Mouse (Mus musculus): Measurements from ENCODE around the gene Rilpl1. TPM values are rescaled to one million over a fixed set of nuclear protein-coding genes. Genes with fewer than 3 reads are reported as not detected.
"Not testable (repeated sequence)": the region's sequence is repeated elsewhere in the genome, so short reads cannot be mapped to it uniquely, and the experiment has no call there.

Gene Rilpl1
- polyA plus RNA-seq, 1 experiment from 2014 or later: 25.3 TPM

DNA sequence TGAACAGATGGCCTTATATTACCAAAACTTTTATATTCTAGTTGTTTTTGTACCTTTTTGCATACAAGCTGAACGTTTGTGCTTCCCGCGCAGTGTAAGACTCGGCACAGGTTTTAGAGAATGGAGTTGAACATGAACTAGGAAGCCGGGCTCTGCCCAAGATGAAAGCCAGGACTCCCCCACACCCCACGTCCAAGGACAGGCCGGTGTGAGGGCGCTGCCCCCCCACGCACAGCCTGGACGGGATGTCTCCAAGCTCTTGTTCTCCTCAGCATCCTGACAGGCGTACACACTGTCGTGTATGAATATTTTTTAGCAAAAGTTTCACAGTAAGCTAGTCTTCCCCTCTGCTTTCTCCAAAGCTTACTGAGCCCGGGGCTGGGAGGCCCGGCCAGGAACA, 70.3 kb downstream of the Rilpl1 start:
- H3K27ac ChIP-seq (ENCODE audit: low read depth, low read length); H3K27me3 ChIP-seq (ENCODE audit: control insufficient read depth, insufficient read depth, low read length); H3K4me2 ChIP-seq; ATAC-seq (replicated peaks; ENCODE audit: insufficient number of reproducible peaks, low FRiP score, low TSS enrichment); H3K9me3 ChIP-seq (replicated peaks; ENCODE audit: control insufficient read depth, low read length); H3K4me3 ChIP-seq (ENCODE audit: low read depth, low read length); H3K4me1 ChIP-seq (ENCODE audit: control insufficient read depth, insufficient read depth, low read length); H3K9ac ChIP-seq (ENCODE audit: low read depth, low read length): not testable (repeated sequence)
- 89% methylated on average over 14 of the region's 14 CpGs for WGBS (ENCODE audit: insufficient replicate concordance)
- H3K36me3 ChIP-seq (ENCODE audit: control insufficient read depth, insufficient read depth, low read length): peaks cover 48% of the 10 kb centered on the region

DNA sequence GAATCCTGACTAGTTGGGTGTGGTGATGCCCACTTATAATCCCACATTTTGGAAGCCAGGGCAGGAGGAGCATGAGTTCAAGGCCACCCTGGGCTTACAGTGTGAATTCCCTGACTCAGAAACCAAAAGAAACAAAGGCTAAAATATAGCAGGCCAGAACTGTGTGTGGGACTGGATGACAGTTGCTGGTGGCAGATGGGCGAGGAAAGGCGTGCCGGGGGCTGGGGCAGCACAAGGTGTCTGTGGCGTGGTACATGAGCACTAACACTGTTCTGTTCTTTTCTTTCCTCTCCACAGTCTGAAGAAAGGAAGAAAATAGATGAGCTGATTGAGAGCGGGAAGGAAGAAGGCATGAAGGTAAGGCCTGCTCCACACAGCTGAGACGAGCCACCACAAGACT, 74.4 kb downstream of the Rilpl1 start:
- Histone ChIP-seq H3K27ac (ENCODE audit: low read depth, low read length) (no peak overlapping the region), H3K36me3 (ENCODE audit: control insufficient read depth, insufficient read depth, low read length) (peaks cover 61% of the 10 kb centered on the region), H3K4me2 (no peak overlapping the region), H3K27me3 (ENCODE audit: control insufficient read depth, insufficient read depth, low read length) (no peaks in the 10 kb centered on the region), H3K4me1 (ENCODE audit: control insufficient read depth, insufficient read depth, low read length) (peaks cover 5% of the 10 kb centered on the region; the same call in 1 of the 2 replicates), H3K4me3 (ENCODE audit: low read depth, low read length) (no peak overlapping the region), H3K9ac (ENCODE audit: low read depth, low read length) (no peak overlapping the region), H3K9me3 (replicated peaks; ENCODE audit: control insufficient read depth, low read length) (no peaks in the 10 kb centered on the region)
- no peak for ATAC-seq (replicated peaks; ENCODE audit: insufficient number of reproducible peaks, low FRiP score, low TSS enrichment)
- 91% methylated on average over 6 of the region's 6 CpGs for WGBS (ENCODE audit: insufficient replicate concordance)

- no peak overlapping the region for H3K4me3 ChIP-seq (ENCODE audit: low read depth, low read length)
- H3K4me2 ChIP-seq: no peak overlapping the region
- peaks cover 5% of the 10 kb centered on the region; the same call in 1 of the 2 replicates for H3K4me1 ChIP-seq (ENCODE audit: control insufficient read depth, insufficient read depth, low read length)
- H3K36me3 ChIP-seq (ENCODE audit: control insufficient read depth, insufficient read depth, low read length): peaks cover 63% of the 10 kb centered on the region
- H3K27ac ChIP-seq (ENCODE audit: low read depth, low read length): no peak overlapping the region
- 78% methylated on average over 1 of the region's 1 CpGs for WGBS (ENCODE audit: insufficient replicate concordance)
- H3K9me3 ChIP-seq (replicated peaks; ENCODE audit: control insufficient read depth, low read length): no peaks in the 10 kb centered on the region
- no peaks in the 10 kb centered on the region for H3K27me3 ChIP-seq (ENCODE audit: control insufficient read depth, insufficient read depth, low read length)
- no peak overlapping the region for H3K9ac ChIP-seq (ENCODE audit: low read depth, low read length)
- ATAC-seq (replicated peaks; ENCODE audit: insufficient number of reproducible peaks, low FRiP score, low TSS enrichment): no peak
These were observed 77.1 kb downstream of the Rilpl1 start for GRCm38 (mm10) chr5:124454082-124454419.

GRCm38 (mm10) chr5:124453339-124454081, 77.7 kb downstream of the Rilpl1 start:
- Histone ChIP-seq H3K9ac (ENCODE audit: low read depth, low read length) (no peak overlapping the region), H3K36me3 (ENCODE audit: control insufficient read depth, insufficient read depth, low read length) (peaks cover 65% of the 10 kb centered on the region), H3K27me3 (ENCODE audit: control insufficient read depth, insufficient read depth, low read length) (no peaks in the 10 kb centered on the region), H3K4me3 (ENCODE audit: low read depth, low read length) (no peak overlapping the region), H3K27ac (ENCODE audit: low read depth, low read length) (no peak overlapping the region; the same call in 1 of the 2 replicates), H3K9me3 (replicated peaks; ENCODE audit: control insufficient read depth, low read length) (no peaks in the 10 kb centered on the region), H3K4me2 (no peak overlapping the region), H3K4me1 (ENCODE audit: control insufficient read depth, insufficient read depth, low read length) (peaks cover 6% of the 10 kb centered on the region; the same call in 1 of the 2 replicates)
- ATAC-seq (replicated peaks; ENCODE audit: insufficient number of reproducible peaks, low FRiP score, low TSS enrichment): no peak
- 84% methylated on average over 13 of the region's 13 CpGs for WGBS (ENCODE audit: insufficient replicate concordance)

GRCm38 (mm10) chr5:124452494-124453228, 78.5 kb downstream of the Rilpl1 start:
- Histone ChIP-seq H3K27me3 (ENCODE audit: control insufficient read depth, insufficient read depth, low read length) (no peaks in the 10 kb centered on the region), H3K4me1 (ENCODE audit: control insufficient read depth, insufficient read depth, low read length) (peaks cover 9% of the 10 kb centered on the region), H3K4me2 (no peak overlapping the region), H3K36me3 (ENCODE audit: control insufficient read depth, insufficient read depth, low read length) (peaks cover 64% of the 10 kb centered on the region), H3K4me3 (ENCODE audit: low read depth, low read length) (no peak overlapping the region), H3K27ac (ENCODE audit: low read depth, low read length) (no peak overlapping the region; the same call in 1 of the 2 replicates), H3K9ac (ENCODE audit: low read depth, low read length) (peak overlapping the region; percentile 30; the same call in 1 of the 2 replicates), H3K9me3 (replicated peaks; ENCODE audit: control insufficient read depth, low read length) (no peaks in the 10 kb centered on the region)
- WGBS (ENCODE audit: insufficient replicate concordance): 73% methylated on average over 15 of the region's 15 CpGs
- ATAC-seq (replicated peaks; ENCODE audit: insufficient number of reproducible peaks, low FRiP score, low TSS enrichment): no peak

DNA sequence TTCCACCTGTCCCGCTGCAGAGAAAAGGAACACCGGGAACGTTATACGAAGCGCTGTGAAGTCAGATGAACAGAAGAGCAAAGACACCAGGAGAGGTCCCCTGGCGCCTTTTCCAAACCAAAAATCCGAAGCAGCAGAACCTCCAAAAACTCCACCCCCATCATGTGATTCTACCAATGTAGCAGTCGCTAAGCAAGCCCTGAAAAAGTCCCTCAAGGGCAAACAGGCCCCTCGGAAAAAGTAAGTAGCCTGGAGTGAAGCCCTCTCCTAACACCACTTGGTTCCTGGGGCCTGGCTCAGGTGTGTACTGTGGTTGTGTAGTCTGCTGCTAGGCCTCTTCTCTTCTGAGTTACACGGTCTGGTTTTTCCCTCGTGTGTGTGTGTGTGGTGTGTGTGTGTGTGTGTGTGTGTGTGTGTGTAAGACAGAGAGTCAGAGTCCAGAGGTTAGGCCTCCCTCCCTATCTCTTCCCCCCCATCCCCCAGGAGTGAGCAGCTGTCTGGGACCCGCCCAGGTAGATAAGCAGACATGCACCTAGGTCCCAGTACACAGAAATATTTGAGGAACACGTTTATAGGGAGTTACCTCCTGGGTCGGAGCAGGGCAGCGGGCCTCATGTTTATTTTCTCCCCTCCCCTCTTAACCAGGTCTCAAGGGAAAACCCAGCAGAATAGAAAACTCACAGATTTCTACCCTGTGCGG, 80.4 kb downstream of the Rilpl1 start:
- no peak overlapping the region for H3K9ac ChIP-seq (ENCODE audit: low read depth, low read length)
- no peaks in the 10 kb centered on the region for H3K27me3 ChIP-seq (ENCODE audit: control insufficient read depth, insufficient read depth, low read length)

GRCm38 (mm10) chr5:124450051-124450450, 81.1 kb downstream of the Rilpl1 start:
- no peak overlapping the region for H3K4me3 ChIP-seq (ENCODE audit: low read depth, low read length)
- no peak overlapping the region for H3K9ac ChIP-seq (ENCODE audit: low read depth, low read length)
- H3K4me1 ChIP-seq (ENCODE audit: control insufficient read depth, insufficient read depth, low read length): peaks cover 20% of the 10 kb centered on the region
- peaks cover 56% of the 10 kb centered on the region for H3K36me3 ChIP-seq (ENCODE audit: control insufficient read depth, insufficient read depth, low read length)
- H3K27me3 ChIP-seq (ENCODE audit: control insufficient read depth, insufficient read depth, low read length): no peaks in the 10 kb centered on the region
- H3K9me3 ChIP-seq (replicated peaks; ENCODE audit: control insufficient read depth, low read length): no peaks in the 10 kb centered on the region
- no peak for ATAC-seq (replicated peaks; ENCODE audit: insufficient number of reproducible peaks, low FRiP score, low TSS enrichment)
- H3K4me2 ChIP-seq: no peak overlapping the region
- H3K27ac ChIP-seq (ENCODE audit: low read depth, low read length): no peak overlapping the region
- 78% methylated on average over 7 of the region's 7 CpGs for WGBS (ENCODE audit: insufficient replicate concordance)

More for the DNA sequence above, 80.4 kb downstream of the Rilpl1 start:
- H3K4me2 ChIP-seq: no peak overlapping the region
- WGBS (ENCODE audit: insufficient replicate concordance): 81% methylated on average over 16 of the region's 16 CpGs
- no peaks in the 10 kb centered on the region for H3K9me3 ChIP-seq (replicated peaks; ENCODE audit: control insufficient read depth, low read length)
- H3K36me3 ChIP-seq (ENCODE audit: control insufficient read depth, insufficient read depth, low read length): peaks cover 56% of the 10 kb centered on the region
- H3K4me1 ChIP-seq (ENCODE audit: control insufficient read depth, insufficient read depth, low read length): peaks cover 20% of the 10 kb centered on the region
- ATAC-seq (replicated peaks; ENCODE audit: insufficient number of reproducible peaks, low FRiP score, low TSS enrichment): no peak
- H3K27ac ChIP-seq (ENCODE audit: low read depth, low read length): no peak overlapping the region
- no peak overlapping the region for H3K4me3 ChIP-seq (ENCODE audit: low read depth, low read length)

DNA sequence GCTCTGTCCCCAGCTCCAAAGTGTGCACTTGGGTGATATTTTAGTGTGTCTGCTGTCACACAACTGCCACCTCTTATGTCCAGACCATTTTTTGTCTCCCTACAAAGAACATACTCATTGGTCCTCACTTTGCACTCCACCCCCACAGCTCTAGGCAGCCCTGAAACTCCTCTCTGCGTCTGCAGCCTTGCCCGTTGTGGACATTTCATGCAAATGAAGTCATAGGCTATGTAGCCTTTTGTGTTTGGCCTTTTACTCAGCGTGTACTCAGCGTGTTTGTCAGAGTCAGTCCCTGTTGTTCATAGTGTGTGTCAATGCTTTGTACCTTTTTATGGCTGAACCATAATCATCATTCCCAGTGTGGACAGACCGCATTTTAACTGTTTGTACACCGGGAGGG, 81.7 kb downstream of the Rilpl1 start:
- Histone ChIP-seq H3K9ac (ENCODE audit: low read depth, low read length) (no peak overlapping the region), H3K27ac (ENCODE audit: low read depth, low read length) (no peak overlapping the region), H3K9me3 (replicated peaks; ENCODE audit: control insufficient read depth, low read length) (no peaks in the 10 kb centered on the region), H3K4me2 (no peak overlapping the region), H3K4me1 (ENCODE audit: control insufficient read depth, insufficient read depth, low read length) (peaks cover 20% of the 10 kb centered on the region), H3K36me3 (ENCODE audit: control insufficient read depth, insufficient read depth, low read length) (peaks cover 51% of the 10 kb centered on the region), H3K27me3 (ENCODE audit: control insufficient read depth, insufficient read depth, low read length) (no peaks in the 10 kb centered on the region), H3K4me3 (ENCODE audit: low read depth, low read length) (no peak overlapping the region)
- ATAC-seq (replicated peaks; ENCODE audit: insufficient number of reproducible peaks, low FRiP score, low TSS enrichment): no peak
- WGBS (ENCODE audit: insufficient replicate concordance): 81% methylated on average over 6 of the region's 6 CpGs

Measured in heart, embryonic 11.5 days (tissue).